Mouse (Mus musculus) adrenal gland, postnatal 36 days (tissue): ENCODE results near the gene Lmntd1. TPM values are rescaled to one million over a fixed set of nuclear protein-coding genes. Genes with fewer than 3 reads are reported as not detected.

ENCODE experiments used
- DNase-seq, 2 experiments: peaks; one replicate each; pipeline ENCODE4 v3.0.0; 2021; ENCODE audit warnings: mixed read lengths in 1 of 2
- total RNA-seq, 2 experiments: library from RNA; stranded (reverse); gene quantifications; 2 replicates each; pipeline ENCODE4 v1.2.3; 2021

Lmntd1 gene
- total RNA-seq, 2 experiments from 2014 or later, result 0.33 to 0.56 TPM

GRCm38 (mm10) chr6:145485986-145486605 lies 128.0 kb downstream of the Lmntd1 start:
- no peak for DNase-seq

DNA sequence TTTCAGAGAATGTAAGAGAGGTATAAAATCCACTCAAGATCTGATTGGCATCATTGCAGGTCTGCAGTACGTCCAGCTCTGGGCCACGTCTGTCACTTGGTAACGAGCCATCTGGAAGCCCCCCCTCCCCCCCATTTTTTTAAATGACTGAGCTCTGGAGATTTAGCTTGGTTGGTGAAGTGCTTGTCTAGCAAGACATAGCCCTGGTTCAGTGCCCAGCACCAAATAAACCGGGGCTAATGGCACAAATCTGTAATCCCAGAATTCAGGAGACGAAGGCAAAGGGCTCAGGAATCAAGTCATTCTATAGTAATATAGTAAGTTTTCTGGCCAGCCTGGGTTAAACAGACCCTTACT lies 130.8 kb downstream of the Lmntd1 start:
- DNase-seq, result no peak

DNA sequence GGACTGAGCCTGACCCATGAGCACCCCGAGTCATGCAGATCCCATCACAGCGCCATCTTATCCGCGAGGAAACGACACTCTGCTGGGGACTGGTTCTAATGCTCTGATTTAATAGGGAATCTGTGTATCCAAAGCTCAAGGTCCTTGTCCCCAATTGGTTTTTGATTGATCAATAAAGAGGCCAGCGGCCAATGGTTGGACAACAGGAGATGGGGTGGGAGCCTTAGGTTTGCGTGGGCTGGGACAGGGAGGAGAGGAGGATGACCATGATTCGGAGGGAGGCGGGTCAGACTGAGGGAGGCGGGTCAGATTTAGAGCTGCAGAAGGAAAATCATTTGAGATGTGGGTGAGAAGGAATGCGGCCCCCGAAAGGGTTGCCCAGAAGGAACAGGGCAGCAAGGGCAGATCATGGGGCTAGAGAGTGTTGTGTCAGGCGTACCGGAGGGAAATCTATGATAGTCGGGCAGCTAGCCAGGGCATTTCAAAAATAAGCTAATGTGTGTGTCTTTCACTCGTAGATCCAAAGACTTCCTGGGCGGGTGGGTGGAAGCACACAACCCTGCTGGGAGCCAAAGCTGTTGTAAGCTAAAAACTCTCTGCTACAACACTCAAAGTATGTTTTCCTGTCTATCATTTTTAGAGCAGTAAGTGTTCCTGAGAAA lies 131.3 kb downstream of the Lmntd1 start:
- peak in 1 of 2 experiments; percentile 28 for DNase-seq

DNA sequence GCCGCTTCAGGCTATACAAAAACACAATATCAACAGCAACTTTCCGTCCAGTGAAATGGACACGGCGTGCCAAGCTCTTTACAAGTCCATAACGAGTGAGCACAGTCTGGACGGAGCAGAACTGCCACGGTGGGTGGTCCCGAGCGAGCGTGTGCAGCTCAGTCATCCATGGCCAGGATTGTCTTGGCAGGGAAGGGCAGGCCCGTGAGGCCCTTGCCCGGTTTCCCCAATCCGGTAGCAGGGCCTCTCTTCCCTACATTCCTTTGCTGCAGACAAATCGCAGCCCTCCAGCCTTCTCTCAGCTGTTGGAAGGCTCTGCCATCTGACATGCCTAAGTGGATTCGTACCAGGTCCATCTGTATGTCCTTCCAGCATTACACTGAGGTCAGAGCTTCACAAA lies 132.2 kb downstream of the Lmntd1 start:
- DNase-seq, result no peak

- no peak for DNase-seq
Measured at GRCm38 (mm10) chr6:145478821-145479271, 135.3 kb downstream of the Lmntd1 start.

DNA sequence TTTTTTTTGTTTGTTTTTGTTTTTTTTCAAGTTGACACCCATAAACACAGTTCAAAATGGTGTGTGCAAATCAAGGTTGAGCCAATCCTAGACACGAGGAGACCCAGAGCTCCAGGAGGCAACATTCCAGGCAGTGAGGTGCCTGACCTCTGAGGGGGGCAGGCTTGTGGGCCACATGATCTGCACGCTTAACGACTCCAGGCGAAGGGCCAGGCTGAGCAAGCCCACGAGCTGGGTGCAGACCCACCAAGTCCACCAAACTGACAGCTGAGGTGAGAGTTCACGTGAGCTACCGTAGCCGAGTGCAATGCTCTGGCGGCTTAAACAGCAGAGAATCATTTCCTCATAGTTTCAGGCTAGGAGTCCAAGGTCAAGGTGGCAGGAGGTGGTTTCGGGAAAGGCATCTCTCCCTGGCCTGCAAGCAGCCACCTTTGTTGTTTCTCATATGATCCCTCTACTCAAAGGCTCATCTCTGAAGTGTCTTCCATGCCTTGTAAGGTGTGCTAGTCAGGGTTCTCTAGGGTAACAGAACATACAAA lies 136.7 kb downstream of the Lmntd1 start:
- DNase-seq, result no peak

DNA sequence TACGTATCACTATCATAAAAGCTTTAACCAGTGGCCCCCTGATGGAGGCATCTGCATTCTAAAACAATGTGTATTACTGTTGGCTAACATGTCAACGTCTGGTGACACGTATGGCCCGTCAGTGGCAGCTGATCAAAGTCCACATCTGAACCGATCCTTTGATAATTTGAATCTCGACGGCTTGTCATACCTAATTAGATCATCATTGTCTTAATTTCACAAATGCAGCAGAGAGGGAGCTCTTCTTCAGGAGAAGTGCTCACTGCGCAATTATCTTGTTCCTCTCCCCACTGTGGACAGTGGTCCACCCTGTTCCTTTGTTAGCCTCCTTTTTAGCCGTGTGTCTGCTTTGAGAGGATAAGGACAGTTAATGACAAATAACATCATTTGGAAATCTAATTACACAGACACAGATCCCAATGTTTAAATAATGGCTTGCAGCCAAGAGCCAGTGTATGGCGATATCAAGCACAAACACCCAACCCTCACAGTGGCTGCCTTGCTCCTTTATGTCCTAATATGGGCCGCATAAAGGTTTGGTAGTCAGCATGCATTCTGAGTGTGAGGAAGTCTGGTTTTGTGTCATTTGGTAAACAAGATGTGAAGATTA lies 142.4 kb downstream of the Lmntd1 start:
- DNase-seq, result no peak

GRCm38 (mm10) chr6:145469260-145469943 lies 144.7 kb downstream of the Lmntd1 start:
- no peak for DNase-seq

- no peak for DNase-seq
Measured at GRCm38 (mm10) chr6:145464027-145464426, 150.1 kb downstream of the Lmntd1 start.

GRCm38 (mm10) chr6:145462677-145463245 lies 151.4 kb downstream of the Lmntd1 start:
- no peak for DNase-seq

DNA sequence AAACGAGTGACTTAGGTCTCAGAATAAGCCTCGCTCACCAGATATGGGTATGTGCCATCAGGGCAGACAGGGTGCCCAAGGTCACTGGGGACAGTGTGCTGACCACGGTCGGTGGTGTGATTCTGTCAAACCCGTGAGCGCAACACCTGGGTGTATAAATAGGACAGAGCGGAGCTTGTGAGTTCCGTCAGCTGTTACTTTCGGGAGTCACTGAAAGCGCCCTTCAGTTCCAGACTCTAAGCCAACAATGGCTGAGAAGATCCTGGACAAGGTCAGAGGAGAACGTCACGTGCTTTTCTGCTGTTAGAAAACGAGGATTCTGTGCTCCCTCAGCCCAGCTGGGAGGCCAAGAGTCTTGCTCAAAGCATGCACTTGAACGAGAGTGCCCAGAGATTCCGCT lies 157.1 kb downstream of the Lmntd1 start:
- DNase-seq, result peak; percentile 47 to 49

DNA sequence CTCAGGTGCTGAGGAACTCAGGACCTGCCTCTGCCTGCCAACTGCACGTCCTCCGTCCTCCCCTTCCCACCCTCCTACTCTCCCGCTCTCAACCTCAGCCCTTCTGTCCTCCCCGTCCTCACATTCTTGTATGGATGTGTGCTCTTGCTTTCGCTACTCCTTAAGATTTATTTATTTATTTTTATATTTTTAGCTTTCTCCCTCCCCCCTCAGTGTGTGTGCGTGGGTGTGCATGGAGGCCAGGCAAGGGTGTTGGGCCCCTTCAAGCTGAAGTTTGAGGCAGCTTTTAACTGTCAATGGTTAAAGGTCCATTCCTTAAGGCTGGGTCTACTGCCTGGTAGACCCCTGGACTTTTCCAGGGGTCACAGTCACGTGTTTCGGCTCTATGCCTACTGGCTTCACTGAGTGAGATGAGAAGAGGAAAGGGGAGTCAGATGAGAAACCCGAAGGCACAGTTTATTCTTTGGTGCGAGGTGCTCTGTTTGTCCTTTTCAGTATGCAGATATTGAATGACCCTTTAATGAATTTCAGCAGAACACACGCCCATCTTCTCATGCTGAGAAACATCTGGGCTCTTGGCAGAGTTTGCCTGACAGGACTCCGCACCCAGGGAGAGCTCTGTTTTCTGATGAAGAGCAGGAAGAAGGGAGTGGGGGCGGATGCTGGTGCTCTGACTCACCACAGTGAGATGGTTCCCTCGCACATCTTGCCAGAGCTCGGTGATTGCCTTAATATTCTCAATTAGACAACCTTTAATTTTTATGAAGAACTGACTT lies 163.3 kb downstream of the Lmntd1 start:
- no peak for DNase-seq

GRCm38 (mm10) chr6:145448361-145448760 lies 165.8 kb downstream of the Lmntd1 start:
- no peak for DNase-seq

GRCm38 (mm10) chr6:145445811-145446500 lies 168.2 kb downstream of the Lmntd1 start:
- peak; percentile 72 to 73 for DNase-seq

- DNase-seq, result no peak
Measured at GRCm38 (mm10) chr6:145445380-145445779, 168.7 kb downstream of the Lmntd1 start.

- no peak for DNase-seq
Measured at GRCm38 (mm10) chr6:145442786-145443185, 171.3 kb downstream of the Lmntd1 start.

- peak; percentile 65 to 73 for DNase-seq
Measured at GRCm38 (mm10) chr6:145441416-145442110, 172.6 kb downstream of the Lmntd1 start.

GRCm38 (mm10) chr6:145438851-145439250 lies 175.3 kb downstream of the Lmntd1 start:
- DNase-seq, result no peak

DNA sequence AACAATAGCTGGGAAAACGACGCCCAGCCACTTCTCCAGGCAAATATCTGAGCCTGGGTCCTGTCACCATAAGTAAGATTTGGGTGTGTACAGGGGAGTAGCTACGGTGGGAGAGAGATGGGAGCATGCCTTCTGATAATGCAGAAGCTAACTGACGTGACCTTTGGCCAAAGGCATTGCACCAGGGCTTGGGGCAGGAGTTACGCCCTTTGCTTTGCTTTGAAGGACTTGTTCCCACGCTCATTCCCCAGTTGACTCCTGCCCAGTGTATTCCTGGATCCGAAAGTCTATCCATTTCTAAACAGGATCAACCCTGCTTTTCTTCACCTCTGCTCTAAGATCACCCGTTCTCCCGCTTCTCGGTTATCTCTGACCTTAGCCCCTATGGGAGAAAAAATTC lies 178.4 kb downstream of the Lmntd1 start:
- DNase-seq, result no peak

DNA sequence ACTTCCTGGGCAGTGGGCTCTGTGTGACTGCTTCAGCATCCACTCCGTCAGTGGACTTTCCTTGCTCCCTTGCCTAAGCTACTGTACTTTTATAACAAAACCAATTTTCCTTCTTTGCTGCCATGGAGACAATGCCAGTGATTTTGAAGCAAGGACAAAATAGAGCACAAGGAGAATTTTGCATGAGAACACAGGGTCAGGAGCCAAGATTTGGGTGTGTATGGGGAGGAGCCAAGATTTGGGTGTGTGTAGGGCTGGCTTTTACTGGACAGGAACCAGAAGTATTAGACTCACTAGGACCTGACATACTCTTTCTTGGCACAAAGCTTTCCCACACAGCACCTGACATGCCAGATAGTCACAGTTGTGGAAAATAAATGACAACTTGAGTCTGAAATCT lies 179.0 kb downstream of the Lmntd1 start:
- no peak for DNase-seq
